Mouse (Mus musculus): ENCODE measurements around the gene Slc7a8. TPM values are rescaled to one million over a fixed set of nuclear protein-coding genes. Genes with fewer than 3 reads are reported as not detected.
"Not testable (repeated sequence)": the region's sequence is repeated elsewhere in the genome, so short reads cannot be mapped to it uniquely, and the experiment has no call there.

The Slc7a8 gene
- polyA plus RNA-seq, 1 experiment from 2014 or later: 2.2 TPM

DNA sequence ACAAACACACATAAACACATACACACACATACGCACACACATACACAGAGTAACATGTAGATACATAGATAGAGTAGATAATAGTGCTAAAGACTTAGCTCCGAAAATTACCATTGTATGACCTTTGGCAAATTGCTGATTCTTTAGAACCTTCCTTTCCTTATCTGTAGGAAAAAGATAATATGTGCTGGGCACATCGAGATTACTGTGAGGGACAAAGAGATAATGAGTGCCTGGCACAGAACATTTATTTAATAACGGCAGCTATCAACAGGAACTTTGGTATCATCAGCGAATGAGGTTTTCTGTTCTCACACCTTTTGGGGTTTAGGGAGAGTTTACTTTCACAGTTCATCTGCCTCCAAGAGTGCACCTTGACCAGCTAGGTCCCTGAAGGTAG lies 5.0 kb downstream of the Slc7a8 start:
- no peak for TF ChIP-seq EP300 (IDR thresholded peaks at IDR 0.05; ENCODE audit: low read depth)
- Histone ChIP-seq H3K4me3 (ENCODE audit: low read depth, low read length) (no peak overlapping the region), H3K27ac (ENCODE audit: low read depth) (no peak overlapping the region), H3K36me3 (replicated peaks; ENCODE audit: insufficient read depth, low read length) (no peaks in the 10 kb centered on the region), H3K9ac (replicated peaks) (no peak overlapping the region), H3K27me3 (ENCODE audit: insufficient read depth, low read length) (peaks cover 18% of the 10 kb centered on the region), H3K4me2 (ENCODE audit: low read depth, low read length) (no peak overlapping the region), H3K9me3 (ENCODE audit: low read length) (no peaks in the 10 kb centered on the region), H3K4me1 (ENCODE audit: insufficient read depth) (peaks cover 10% of the 10 kb centered on the region)
- DNase-seq (no peak), ATAC-seq (no peak)
- 60% methylated on average over 5 of the region's 5 CpGs for WGBS (ENCODE audit: insufficient replicate concordance)

DNA sequence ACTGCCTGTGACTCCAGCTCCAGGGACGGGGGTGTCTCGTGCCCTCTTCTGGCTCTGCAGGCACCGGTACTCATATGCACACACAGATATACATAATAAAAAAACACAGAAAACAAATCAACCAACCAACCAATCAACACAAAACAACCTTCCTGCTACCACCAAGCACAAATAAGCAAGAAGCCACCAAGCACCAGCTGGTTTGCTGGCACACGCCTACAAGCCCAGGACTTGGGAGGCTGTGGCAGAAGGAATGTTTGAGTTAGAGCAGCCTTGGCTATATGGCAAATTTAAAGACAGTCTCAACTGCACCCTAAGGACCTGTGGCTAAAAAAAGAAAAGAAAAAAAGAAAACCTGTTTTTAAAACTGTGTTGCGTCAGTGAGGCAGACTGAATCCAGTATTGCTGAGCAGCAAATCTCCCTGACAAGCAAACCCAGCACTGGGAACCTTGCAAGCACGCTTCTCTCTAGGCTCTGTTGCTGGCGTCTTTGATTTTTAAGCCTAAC lies 6.2 kb downstream of the Slc7a8 start:
- Histone ChIP-seq H3K4me3 (ENCODE audit: low read depth, low read length) (no peak overlapping the region), H3K9me3 (ENCODE audit: low read length) (no peaks in the 10 kb centered on the region), H3K4me2 (ENCODE audit: low read depth, low read length) (no peak overlapping the region), H3K36me3 (replicated peaks; ENCODE audit: insufficient read depth, low read length) (no peaks in the 10 kb centered on the region), H3K4me1 (ENCODE audit: insufficient read depth) (peaks cover 2% of the 10 kb centered on the region; the same call in 1 of the 2 replicates), H3K27ac (ENCODE audit: low read depth) (no peak overlapping the region), H3K9ac (replicated peaks) (no peak overlapping the region), H3K27me3 (ENCODE audit: insufficient read depth, low read length) (peaks cover 8% of the 10 kb centered on the region)
- ATAC-seq: no peak
- TF ChIP-seq EP300 (IDR thresholded peaks at IDR 0.05; ENCODE audit: low read depth) (no peak), CTCF (IDR thresholded peaks at IDR 0.05; ENCODE audit: low read depth) (no peak)
- DNase-seq: no peak
- WGBS (ENCODE audit: insufficient replicate concordance): 86% methylated on average over 7 of the region's 7 CpGs

DNA sequence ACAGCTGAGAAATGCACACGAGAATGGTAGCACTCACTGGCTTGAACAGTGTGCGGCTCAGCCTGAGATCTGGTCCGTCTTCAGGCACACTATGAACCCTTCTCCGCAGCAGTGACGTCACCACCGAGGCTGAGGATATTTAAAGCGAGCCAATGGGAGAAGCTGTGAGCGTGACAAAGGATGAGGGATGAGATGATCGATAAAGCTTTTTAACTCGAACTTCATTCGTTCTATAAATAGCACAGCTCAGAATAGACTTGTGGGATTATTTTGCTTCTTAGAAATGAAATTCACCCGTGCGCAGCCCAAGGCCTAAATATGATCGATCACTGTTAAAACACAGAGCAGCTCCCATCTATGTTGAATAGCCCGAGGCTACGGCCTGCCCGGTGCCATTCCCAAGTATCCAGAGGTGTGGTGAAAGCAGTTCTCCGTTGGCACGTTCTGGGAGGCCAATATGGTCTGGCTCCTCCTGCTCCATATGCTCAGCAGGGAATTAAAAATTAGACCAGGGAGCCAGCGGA lies 9.4 kb downstream of the Slc7a8 start:
- H3K4me1 ChIP-seq (ENCODE audit: insufficient read depth): no peaks in the 10 kb centered on the region
- no peak for TF ChIP-seq EP300 (IDR thresholded peaks at IDR 0.05; ENCODE audit: low read depth)
- no peak for TF ChIP-seq CTCF (IDR thresholded peaks at IDR 0.05; ENCODE audit: low read depth)
- no peaks in the 10 kb centered on the region for H3K36me3 ChIP-seq (replicated peaks; ENCODE audit: insufficient read depth, low read length)
- ATAC-seq (no peak), DNase-seq (no peak)
- no peak overlapping the region for H3K9ac ChIP-seq (replicated peaks)
- H3K27me3 ChIP-seq (ENCODE audit: insufficient read depth, low read length): no peaks in the 10 kb centered on the region
- H3K9me3 ChIP-seq (ENCODE audit: low read length): no peaks in the 10 kb centered on the region
- H3K4me3 ChIP-seq (ENCODE audit: low read depth, low read length): no peak overlapping the region
- WGBS (ENCODE audit: insufficient replicate concordance): 78% methylated on average over 20 of the region's 20 CpGs
- H3K4me2 ChIP-seq (ENCODE audit: low read depth, low read length): no peak overlapping the region
- no peak overlapping the region for H3K27ac ChIP-seq (ENCODE audit: low read depth)

DNA sequence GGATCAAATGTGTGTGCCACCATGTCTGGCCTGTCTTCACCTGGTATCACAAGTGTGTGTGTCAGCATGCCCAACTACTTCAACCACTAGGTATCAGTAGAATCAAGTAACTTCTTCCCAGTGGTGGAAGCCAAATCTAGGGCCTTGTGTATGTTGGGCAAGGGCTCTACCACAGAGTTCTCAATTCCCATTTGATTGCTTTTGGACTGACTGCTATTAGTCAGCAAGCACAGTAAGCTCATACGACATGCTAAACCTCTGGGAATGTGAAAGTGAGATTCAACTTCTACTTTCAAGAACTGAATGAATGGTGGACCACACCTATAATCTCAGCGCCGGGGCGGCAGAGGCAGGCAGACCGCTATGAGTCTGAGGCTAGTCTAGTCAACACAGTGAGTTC lies 11.4 kb downstream of the Slc7a8 start:
- no peaks in the 10 kb centered on the region for H3K4me1 ChIP-seq (ENCODE audit: insufficient read depth)
- TF ChIP-seq EP300 (IDR thresholded peaks at IDR 0.05; ENCODE audit: low read depth) (no peak), CTCF (IDR thresholded peaks at IDR 0.05; ENCODE audit: low read depth) (no peak)
- no peak for ATAC-seq
- H3K9ac ChIP-seq (replicated peaks): no peak overlapping the region
- WGBS (ENCODE audit: insufficient replicate concordance): 85% methylated on average over 5 of the region's 5 CpGs
- no peak overlapping the region for H3K4me2 ChIP-seq (ENCODE audit: low read depth, low read length)
- H3K36me3 ChIP-seq (replicated peaks; ENCODE audit: insufficient read depth, low read length): no peaks in the 10 kb centered on the region
- DNase-seq: no peak
- no peak overlapping the region for H3K27ac ChIP-seq (ENCODE audit: low read depth)
- H3K4me3 ChIP-seq (ENCODE audit: low read depth, low read length): no peak overlapping the region
- no peaks in the 10 kb centered on the region for H3K9me3 ChIP-seq (ENCODE audit: low read length)
- no peaks in the 10 kb centered on the region for H3K27me3 ChIP-seq (ENCODE audit: insufficient read depth, low read length)

DNA sequence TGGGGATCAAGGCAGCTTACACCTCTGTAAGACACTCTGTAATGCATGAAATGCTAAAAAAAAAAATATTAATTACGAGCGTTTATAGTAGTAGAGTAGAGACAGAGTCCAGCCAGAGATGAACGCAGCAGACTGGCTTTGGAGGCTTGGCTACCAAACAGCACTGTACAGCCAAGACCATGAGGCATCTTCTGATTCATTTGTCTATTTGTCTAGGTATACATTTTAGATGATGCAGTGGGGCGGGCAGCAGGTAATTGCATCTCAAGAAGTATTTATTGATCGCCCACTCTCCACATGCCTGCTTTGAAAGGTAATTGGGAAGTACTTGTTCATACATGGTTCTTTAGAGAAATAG lies 12.7 kb downstream of the Slc7a8 start:
- no peaks in the 10 kb centered on the region for H3K27me3 ChIP-seq (ENCODE audit: insufficient read depth, low read length)
- no peak for ATAC-seq
- DNase-seq: no peak
- TF ChIP-seq CTCF (IDR thresholded peaks at IDR 0.05; ENCODE audit: low read depth) (no peak), EP300 (IDR thresholded peaks at IDR 0.05; ENCODE audit: low read depth) (no peak)
- H3K4me2 ChIP-seq (ENCODE audit: low read depth, low read length): no peak overlapping the region
- H3K36me3 ChIP-seq (replicated peaks; ENCODE audit: insufficient read depth, low read length): no peaks in the 10 kb centered on the region
- H3K9ac ChIP-seq (replicated peaks): no peak overlapping the region
- H3K27ac ChIP-seq (ENCODE audit: low read depth): no peak overlapping the region
- no peaks in the 10 kb centered on the region for H3K4me1 ChIP-seq (ENCODE audit: insufficient read depth)
- H3K4me3 ChIP-seq (ENCODE audit: low read depth, low read length): no peak overlapping the region
- 87% methylated on average over 5 of the region's 5 CpGs for WGBS (ENCODE audit: insufficient replicate concordance)
- H3K9me3 ChIP-seq (ENCODE audit: low read length): no peaks in the 10 kb centered on the region

DNA sequence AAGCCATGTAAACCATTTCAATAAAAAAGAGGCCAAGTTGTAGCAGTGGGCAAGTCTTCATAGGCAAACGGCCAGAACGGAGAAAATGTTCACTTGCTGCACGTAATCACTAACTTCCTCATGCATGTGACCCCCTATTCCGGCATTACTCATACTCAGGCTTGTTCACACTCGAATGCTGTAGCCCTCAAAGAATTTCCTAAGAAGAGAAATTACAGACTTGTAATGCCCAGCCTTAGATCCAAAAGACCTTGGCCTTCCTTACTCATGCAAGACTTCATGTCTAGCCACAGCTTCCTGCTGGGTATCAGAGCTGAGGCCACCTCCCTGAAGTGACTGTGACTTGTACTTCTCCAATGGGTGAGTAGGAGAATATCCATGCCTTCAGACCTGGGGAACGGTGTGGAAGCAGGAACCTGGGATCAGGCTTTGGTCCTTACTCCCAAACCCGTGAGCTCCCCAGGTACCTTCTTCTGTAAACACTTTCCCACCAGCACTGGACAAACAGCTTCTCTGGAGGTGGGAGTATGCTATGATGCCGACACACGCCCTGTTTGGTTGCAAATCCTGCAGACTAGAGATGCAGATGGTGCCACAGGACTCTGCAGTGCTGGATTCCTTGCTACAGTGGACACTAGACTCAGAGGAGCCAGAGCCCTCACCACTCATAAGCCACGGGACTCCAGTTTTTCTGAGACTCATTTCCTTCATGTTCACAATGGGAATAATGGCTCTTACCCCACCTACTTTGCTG lies 13.3 kb downstream of the Slc7a8 start:
- DNase-seq: no peak

DNA sequence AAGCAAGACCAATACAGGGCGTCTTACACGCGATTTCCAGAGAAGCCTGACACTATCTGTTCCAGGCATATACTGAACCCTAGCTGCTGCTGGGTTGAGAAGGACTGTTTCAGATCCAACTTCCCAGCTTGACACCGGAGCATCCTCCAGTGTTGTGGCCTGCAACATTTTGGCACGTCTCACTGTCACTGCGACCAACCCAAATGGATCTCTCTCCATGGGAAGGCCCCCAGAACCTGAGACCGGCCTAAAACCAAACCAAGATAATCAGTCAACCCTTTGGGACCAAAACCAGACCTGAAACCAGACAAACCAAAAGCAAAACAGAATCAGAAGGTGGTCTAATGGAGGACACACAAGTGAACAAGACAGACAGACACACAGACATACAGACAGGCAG lies 14.8 kb downstream of the Slc7a8 start:
- not testable (repeated sequence) for ATAC-seq; H3K4me1 ChIP-seq (ENCODE audit: insufficient read depth); H3K4me2 ChIP-seq (ENCODE audit: low read depth, low read length); H3K9me3 ChIP-seq (ENCODE audit: low read length); H3K36me3 ChIP-seq (replicated peaks; ENCODE audit: insufficient read depth, low read length); H3K27ac ChIP-seq (ENCODE audit: low read depth); DNase-seq; H3K9ac ChIP-seq (replicated peaks); H3K27me3 ChIP-seq (ENCODE audit: insufficient read depth, low read length); H3K4me3 ChIP-seq (ENCODE audit: low read depth, low read length)
- 81% methylated on average over 4 of the region's 7 CpGs for WGBS (ENCODE audit: insufficient replicate concordance)

More for the DNA sequence above, 13.3 kb downstream of the Slc7a8 start:
- peak; percentile 45; the same call in 1 of the 2 replicates for ATAC-seq
- no peak overlapping the region for H3K27ac ChIP-seq (ENCODE audit: low read depth)
- no peaks in the 10 kb centered on the region for H3K9me3 ChIP-seq (ENCODE audit: low read length)
- TF ChIP-seq EP300 (IDR thresholded peaks at IDR 0.05; ENCODE audit: low read depth) (no peak), CTCF (IDR thresholded peaks at IDR 0.05; ENCODE audit: low read depth) (no peak)
- no peaks in the 10 kb centered on the region for H3K36me3 ChIP-seq (replicated peaks; ENCODE audit: insufficient read depth, low read length)
- H3K9ac ChIP-seq (replicated peaks): no peak overlapping the region
- WGBS (ENCODE audit: insufficient replicate concordance): 48% methylated on average over 10 of the region's 10 CpGs
- H3K4me1 ChIP-seq (ENCODE audit: insufficient read depth): no peaks in the 10 kb centered on the region
- H3K27me3 ChIP-seq (ENCODE audit: insufficient read depth, low read length): no peaks in the 10 kb centered on the region
- H3K4me2 ChIP-seq (ENCODE audit: low read depth, low read length): no peak overlapping the region
- no peak overlapping the region for H3K4me3 ChIP-seq (ENCODE audit: low read depth, low read length)

All from liver, postnatal 0 days (tissue).